Mouse (Mus musculus) urinary bladder, postnatal 4 days (tissue): ENCODE results near the gene Pcnx.

Experiments
- DNase-seq, 2 experiments: peaks; one replicate each; pipeline ENCODE4 v3.0.0; 2021 to 2022; ENCODE audit warnings: low spot score in 2 of 2

Gene Pcnx

DNA sequence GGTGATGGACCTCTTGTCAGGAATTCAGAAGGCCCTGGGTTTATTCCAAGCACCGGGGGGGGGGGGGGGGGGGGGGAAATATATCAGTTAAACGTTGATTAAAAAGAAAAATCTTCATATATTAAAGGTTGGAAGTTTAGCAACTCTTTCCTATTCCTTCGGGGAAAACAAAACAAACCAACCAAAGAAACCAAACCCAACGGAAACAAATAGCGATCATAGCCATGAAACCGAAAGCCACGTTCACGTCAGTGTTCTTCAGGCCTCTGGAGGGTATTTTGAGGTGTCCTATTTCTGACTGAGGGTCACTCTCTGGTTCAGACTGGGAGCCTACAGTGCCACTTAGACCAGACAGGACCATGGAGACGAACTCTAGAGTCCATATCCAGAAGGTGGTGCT is 6.3 kb upstream of the Pcnx start:
- DNase-seq = no peak

DNA sequence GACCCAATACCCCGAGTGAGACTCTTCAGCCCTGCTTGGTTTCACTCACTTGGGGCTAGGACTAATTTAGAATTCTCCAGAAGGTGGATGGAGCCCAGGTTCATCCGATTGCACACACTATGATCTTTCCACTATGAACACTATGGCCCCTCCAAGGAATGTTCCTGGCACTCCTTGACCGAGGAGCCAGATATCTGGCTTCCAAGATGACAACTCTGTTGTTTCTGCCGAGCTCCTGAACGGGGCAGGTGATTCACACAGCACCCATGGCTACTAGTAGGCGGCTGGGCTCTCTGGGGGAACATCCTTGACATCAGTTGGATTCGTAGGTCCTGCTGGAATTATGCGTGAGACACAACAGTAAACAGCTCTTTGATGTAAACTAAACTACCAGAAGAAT is 4.8 kb upstream of the Pcnx start:
- peak in 1 of 2 experiments; percentile 54 for DNase-seq

DNA sequence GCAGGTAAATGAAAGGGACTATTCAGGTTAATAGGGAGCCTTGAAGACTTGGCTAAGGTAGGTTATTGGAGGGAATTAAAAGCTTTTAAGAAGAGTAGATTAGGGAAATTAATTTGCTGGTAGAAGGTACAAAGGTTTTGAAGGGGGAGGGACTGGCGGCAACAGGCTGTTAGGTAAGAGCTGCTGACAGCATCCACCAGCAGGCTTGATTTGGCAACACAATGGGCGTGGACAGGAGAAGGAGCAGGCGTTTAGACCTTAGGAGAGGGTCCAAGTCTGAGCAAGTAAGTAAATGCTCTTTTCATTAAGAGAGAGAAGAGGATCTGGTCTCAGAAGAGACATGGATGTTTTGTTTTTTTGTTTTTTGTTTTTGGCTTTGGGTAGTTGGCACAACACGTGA is 3.1 kb upstream of the Pcnx start:
- no peak for DNase-seq

DNA sequence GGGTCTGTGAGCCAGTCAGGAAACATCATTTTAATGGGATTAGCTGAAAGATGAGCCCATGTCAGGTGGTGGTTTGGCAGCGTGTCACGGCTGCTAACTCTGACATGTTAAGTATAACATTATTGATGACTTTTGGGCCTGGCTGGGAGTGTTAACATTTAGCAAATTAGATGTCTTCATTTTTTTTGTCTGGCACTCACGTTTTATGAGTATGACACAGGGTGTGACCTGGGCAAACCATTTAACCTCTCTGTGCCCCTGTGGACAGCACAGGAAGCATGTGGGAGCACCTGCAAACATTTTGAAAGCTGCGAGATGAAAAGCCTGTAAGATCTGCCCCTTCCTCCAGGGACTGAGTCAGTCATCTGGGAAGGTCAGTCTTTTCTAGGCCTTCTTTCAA is 2.6 kb upstream of the Pcnx start:
- DNase-seq = no peak

DNA sequence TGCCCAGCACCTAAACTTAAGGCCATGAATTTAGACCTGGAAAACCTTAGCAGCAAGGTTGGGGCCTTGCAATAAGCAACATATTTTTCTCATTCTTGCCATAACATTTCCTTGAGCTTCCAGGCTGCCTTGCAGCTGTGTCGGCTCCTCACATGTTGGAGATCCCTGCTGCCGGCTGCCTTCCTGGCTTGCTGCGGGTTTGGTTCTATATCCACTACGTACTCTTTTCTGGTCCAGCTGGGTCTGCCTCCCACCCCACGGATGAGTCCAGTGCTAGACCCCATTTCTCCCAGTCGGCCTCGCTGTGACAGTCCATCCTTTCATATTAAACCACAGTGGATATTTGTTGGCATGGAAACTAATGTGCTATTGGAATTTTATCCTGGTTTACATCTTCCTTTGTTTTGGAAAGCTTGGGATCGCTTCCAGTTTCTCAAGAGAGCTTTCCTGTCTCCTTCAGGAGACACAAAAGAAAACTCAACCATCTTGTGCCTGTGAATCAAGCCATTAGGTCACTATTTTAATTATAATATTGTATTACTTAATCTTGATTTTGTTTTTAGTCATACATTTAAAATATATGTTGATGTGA is 1.7 kb upstream of the Pcnx start:
- DNase-seq = peak in 1 of 2 experiments; percentile 54

DNA sequence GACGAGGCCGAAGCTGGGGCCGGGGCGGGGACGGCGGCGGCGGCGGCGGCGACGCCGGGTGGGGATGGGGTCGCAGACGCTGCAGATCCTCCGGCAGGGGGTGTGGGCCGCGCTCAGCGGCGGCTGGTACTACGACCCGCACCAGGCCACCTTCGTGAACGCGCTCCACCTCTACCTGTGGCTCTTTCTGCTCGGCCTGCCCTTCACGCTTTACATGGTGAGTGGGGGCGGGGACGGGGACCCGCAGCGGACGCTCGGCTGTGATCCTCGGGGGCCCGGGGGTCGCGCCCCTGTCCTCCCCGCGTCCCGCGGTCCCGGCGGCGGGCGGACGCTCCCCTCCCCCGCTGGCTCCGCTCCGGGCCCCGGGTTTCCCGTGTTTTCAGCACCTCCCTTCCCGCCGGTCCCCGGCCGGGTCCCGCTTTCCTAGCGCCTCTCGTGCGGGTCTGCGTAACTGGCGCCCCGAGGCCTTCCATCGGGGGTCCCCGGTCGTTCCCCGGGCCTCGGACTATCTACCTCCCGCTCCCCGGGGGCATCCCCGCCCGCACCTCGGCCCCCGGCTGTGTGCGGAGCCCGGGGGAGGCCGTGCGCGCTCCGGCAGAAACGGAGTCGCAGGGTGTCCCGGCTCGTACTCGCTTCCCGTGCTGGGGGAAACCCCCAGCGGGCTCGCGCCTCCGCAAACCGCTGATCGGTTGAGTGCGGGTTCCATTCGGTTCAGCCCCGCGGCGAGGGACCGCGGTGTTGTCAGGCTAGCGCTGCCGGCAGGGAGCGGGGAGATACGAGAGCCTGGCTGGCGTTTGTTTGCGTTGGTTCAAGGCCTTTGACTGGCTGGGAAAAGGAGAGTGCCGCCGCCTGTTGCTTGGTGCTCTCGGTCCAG is 722 bp downstream of the Pcnx start:
- peak; percentile 55 to 71 for DNase-seq

DNA sequence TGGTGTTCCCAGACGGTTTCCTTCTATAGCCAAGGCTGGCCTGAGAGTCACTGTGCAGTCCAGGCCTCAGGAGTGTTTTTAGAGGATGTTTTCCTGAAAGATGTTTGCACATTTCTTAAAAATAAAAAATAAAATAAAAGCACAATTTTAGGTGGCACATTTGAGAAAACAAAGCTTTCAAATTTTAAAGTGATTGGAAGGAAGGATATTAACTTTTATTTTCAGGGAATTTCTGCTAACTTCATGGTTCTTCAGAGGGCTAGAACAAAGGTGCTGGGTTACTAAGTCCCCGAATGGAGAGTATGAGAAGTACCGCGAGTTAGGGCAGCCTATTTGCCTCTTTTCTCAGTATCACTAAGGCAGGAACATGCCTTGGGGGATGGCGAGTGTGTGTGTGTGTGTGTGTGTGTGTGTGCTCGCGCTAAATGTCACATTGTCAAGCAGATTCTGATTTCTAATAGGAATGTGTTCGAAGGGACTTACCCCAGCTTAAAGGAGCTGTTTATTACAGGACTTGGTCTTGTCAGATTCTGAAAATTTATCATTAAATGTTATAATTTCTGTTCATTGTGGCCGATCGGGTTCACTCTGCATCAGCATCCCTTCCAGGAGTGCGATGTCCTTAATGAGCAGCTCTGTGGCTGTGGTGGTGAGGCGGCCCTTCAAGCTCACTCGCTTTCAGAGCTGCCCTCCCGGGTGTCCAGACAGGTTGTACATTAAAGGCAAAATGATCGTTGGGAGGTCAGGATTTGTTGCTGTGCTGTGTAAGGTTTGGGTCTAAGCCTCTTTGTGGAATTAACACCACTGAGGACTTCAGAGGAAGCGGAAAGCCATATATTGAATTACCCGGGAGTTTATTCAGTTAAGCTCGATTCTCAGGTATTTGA is 1.6 kb downstream of the Pcnx start:
- DNase-seq = no peak

DNA sequence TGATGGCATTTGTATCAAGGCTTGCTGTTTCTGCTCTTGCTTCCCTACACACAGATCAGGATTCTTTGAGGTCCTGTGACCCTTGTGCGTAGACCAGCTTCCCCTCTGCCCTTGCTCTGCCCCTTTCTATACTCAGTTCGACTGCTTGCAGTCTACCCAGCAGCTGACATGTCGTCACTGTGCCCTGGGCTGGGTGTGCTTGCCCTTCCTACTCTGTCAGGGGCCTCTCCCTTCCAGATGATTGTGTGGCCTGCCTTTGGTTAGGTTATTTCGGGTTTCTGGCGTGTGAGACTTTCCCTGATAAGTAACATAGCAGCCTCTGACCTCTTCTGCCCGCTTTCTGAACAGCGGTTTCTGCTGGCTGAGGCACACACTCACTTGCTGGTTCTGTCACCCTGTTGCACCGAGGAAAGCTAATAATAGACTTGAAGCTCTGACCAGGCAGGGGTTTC is 2.6 kb downstream of the Pcnx start:
- no peak for DNase-seq

DNA sequence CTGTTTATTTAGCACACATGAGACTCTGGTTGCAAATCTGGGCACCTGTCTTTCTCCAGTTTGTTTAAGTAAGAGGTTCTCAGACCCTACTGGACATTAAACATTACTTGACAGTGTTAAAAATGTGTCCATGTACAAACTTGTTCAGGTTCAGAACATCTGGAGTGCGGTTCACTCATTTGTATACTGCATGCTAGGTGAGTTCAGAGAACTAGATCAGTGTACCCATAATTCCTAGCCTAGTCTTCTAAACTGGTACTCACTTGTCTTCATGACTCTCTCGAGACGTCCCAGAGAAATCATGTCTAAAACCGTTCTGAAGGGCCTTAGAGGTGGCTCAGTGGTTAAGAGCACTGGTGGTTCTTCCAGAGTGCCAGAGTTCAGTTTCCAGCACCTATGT is 4.1 kb downstream of the Pcnx start:
- no peak for DNase-seq

DNA sequence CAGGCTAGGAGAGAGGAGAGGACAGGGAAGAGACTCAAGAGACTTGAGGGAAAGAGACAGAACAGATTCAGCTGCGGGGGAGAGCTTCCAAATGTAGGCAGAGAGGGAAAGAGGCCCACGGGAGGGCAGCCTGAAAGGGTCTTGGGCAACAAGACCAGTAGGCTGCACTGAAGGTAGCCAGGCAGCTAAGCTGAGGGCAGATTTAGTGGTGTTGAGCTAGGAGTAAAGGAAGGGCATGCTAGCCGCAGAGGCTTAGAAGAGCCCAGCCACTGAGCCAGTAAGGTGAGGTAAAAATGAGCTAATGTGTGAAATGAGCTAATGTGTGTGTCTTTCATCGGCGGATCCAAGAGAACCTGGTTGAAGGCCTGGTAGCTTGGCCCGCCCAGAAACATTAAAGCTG is 5.4 kb downstream of the Pcnx start:
- no peak for DNase-seq

DNA sequence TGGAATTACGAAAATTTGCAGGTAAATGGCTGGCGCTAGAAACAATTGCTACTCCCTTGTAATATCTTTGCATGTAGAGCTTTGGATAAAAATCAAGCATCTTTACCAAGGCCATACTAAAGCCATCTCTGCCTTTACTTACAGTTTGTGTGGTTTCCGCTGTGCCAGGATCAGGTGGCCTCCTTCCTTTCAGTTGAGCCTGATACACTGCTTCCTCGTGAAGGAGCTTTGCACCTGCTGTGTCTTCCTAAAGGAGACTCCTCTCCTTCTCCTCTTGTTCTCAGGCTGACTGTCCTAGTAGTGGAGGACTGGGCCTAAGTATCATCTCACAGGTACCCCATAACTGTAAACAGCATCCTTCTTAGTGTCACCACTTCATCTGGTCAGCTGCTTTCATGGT is 7.5 kb downstream of the Pcnx start:
- no peak for DNase-seq

DNA sequence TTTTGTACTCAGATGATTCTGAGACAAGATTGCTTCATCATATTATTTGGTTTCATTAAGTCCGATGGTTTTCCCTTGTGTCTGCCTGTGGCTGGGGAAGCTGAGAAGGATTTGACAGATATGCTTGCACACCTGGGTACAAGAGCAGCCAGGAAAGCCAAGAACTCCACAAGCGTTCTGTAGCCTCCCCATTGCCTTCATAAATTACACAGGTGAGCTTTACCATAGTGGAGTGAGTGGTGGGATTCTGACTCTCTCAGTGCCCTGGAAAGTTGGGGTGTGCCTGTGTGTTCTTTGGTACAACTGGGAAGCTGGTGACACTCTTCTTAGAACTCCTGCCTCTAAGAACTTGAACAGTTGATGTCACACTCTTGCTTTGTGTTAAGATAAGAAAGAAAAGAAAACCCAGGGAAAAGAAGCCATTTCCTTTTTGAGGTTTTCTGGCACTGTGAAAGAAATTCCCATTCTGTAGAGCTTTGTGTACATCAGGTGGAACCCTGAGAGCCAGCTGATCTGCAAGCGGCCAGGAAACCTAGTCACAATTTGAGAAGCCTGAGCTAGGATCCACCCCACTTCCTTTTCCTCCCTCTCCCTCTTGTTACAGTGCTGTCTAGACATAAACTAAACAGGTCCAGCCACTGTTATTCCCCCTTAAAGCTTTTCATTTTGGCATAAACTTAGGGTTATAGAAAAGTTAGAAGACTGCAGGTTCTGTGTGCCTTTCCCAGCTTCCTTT is 9.6 kb downstream of the Pcnx start:
- DNase-seq = no peak

DNA sequence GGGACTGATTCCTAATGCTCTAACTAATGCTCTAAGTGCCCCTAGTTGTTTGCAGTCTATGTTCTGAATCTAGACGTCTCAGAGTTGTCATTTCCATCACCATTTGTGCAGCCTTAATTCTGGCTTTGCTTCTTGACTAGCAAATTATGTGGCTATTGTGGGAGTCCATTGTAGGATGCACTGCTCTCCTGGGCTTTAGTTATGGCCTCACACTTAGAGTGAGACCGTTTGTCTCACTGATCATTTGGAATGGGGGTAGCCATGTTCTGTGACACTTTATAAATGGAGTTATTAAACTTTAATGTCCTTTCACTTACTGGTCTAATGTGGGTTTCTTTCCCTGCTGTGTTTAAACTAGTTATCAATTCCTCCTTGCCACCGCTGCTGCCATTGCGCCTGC is 13.5 kb downstream of the Pcnx start:
- DNase-seq = no peak

DNA sequence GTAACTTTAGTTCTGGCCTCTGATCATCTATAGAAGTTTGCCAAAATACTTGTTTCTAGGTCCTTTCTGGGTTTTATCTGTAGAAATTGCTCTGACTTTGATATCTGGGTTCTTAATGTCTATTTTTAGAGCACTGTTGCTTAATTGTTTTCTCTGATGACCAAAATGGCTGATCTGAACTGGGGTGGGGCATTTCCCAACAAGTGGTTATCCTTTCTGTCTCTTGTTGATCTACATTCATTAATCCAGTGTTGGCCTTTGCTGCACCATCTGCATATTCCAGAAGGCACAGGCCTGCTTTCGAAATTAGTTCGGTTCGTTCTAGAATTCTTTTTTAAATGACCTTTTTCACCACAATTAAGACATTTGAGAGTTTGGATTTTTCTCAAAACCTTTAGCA is 20.3 kb downstream of the Pcnx start:
- DNase-seq = no peak

DNA sequence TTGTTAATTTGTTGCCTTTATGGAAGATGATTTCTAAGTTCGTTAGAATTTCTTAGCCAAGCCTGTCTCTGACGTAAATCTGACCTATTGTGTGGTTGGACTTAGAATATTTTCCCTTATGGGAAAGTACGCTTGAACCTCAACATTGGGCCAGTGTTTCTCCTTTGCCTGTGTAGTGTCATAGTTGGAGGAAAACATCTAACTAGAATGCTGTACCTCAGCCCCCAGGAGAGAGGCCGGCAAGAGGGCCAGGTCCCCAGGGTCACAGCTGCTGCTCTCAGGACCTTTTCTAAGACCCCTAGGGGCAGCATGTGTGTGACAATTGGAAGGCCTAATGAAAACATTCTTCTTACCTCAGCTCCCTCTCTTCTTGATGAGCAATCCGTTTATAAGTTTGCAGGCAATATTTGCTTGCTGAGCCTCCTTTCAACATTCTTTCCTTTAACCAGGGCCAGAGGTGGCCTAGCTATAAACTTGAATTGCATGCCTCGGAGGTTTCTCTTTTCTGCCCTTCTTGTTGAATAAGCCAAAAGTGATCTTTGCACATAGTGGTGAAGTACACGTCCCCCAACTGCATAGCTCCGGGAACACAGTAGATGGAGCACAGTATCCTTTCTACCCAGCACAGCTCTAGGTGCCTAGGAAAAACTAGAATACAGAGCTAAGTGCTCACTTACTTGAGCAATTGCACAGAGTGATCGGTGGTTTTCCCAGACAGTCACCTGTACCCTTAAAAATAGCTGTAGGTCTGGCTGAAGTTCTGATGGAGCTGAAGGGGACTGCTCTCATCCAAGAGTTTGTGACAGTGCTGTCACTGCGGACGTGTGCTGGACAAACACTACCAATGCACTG is 23.7 kb downstream of the Pcnx start:
- DNase-seq = no peak

DNA sequence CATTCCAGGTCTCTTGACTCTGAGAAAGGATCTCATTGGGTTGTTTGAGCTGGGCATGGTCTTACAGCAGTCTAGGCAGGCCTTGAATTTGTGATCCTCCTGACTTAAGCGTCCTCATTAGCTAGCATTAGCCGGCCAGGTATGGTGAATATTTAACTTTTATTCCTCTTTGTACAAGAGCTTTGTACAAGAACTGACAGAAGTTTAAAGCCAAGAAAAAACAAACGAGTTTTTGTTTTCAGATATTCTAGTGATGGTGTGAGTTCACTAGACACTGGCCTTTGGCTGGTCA is 24.2 kb downstream of the Pcnx start:
- no peak for DNase-seq

DNA sequence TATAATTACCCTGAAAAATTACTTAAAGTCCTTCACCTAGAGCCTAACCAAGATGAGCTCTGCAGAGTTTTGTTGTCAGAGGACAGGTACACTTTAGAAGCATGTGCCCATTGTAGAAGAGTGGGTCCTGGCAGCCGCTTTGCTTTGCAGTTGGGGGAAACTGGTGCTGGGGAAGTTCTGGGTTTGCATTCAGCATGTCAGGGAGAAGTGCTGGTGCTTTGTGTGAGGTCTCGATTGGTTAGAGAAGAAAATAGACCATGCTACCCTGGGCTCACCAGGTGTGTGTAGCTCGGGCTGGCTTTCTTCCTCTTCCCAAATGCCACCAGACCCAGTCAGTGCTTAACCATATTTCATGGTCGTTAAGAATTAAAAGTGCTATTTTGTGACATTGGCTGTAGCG is 25.2 kb downstream of the Pcnx start:
- no peak for DNase-seq

DNA sequence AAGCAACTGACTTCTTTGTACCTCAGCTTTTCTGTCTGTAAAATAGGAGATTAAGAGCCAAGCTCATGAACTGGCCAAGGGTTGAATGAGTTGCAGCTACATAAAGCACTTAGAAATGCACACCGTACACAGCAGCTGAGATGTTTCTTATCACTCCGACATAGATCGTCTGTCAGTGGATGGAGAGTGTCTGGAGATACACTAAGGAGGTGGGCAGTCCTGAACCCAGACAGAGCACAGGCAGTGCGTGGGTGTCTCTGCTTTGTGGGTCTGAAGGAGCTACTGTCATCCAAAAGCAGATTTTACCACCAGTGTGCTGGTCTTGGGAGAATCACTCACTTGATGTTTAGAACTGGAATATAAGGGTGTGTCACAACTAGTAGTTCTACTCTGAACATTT is 26.2 kb downstream of the Pcnx start:
- DNase-seq = no peak

DNA sequence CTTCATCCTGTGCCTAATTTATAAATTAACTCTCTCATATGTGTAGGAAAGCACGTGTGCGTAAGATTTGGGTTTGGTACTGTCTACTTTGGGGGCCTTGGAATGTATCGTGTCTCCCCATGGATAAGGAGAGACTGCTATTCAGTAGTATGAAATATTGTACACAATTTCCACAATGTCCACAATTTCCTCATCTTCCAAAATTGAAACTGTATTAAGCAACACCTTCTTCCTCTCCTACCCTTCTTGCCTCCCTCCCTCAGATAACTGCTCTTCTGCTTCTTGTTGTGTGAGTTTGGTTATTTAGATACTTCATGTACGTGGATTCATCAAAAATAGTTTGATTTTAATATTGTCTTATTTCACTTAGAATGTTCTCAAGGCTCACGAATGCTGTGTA is 29.1 kb downstream of the Pcnx start:
- DNase-seq = no peak

DNA sequence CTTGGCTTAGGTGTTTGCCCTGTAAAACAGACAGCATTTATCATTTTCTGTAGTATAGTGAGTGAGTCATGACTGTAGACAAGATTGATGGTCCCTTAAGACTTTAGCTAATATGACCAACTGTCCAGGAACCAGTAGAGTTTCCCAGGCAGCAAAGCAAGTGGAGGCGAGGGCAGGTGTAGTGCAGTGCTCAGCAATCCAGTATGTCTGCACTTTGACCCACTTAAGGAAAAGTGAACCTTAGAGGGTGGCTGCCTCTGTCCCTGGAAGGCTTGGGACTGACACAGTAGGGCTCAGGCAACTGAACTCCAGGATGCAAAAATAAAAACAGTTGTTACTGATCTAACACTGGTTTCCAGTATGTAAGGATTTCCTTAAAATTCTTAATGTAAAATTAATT is 32.1 kb downstream of the Pcnx start:
- no peak for DNase-seq

DNA sequence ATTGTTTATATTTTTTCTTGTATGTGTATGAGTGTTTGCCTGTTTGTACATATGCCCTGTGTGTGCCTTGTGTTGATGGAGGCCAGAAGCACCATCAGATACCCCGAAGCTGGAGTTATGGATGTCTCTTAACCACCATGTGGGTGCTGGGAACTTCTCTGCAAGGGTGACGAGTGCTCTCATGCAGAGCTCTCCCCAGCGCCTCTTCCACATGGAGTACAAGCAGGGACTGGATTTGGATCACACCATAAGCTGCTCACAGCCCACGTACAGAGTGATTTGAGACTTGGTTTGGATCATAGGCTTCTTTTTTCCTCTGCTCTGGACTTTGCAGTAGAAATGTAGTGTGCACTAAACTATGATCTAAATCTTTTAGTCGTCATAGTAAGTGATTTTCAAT is 34.5 kb downstream of the Pcnx start:
- no peak for DNase-seq
